Mouse (Mus musculus) cerebellum, adult 18-20 months (tissue): ENCODE data around the gene Pomgnt1.

Experiments
- DNase-seq, 2 experiments: peaks; one replicate each; pipeline ENCODE4 v3.0.0; 2021

The Pomgnt1 gene

GRCm38 (mm10) chr4:116174466-116175116, 51.0 kb downstream of the Pomgnt1 start:
- DNase-seq, result peak; percentile 80 to 84

- DNase-seq, result peak in 1 of 2 experiments; percentile 56
Observed at GRCm38 (mm10) chr4:116175136-116175535, 51.5 kb downstream of the Pomgnt1 start.

GRCm38 (mm10) chr4:116175711-116176542, 52.3 kb downstream of the Pomgnt1 start:
- DNase-seq, result peak; percentile 77 to 84

GRCm38 (mm10) chr4:116176543-116176988, 52.9 kb downstream of the Pomgnt1 start:
- DNase-seq, result peak; percentile 95 to 98

GRCm38 (mm10) chr4:116177140-116177539, 53.5 kb downstream of the Pomgnt1 start:
- DNase-seq, result peak; percentile 56 to 73

GRCm38 (mm10) chr4:116182079-116182478, 58.4 kb downstream of the Pomgnt1 start:
- no peak for DNase-seq

GRCm38 (mm10) chr4:116182745-116183144, 59.1 kb downstream of the Pomgnt1 start:
- DNase-seq, result peak; percentile 77 to 78

GRCm38 (mm10) chr4:116185083-116185482, 61.4 kb downstream of the Pomgnt1 start:
- DNase-seq, result peak in 1 of 2 experiments; percentile 43

GRCm38 (mm10) chr4:116192286-116192835, 68.7 kb downstream of the Pomgnt1 start:
- DNase-seq, result no peak

- no peak for DNase-seq
Observed at GRCm38 (mm10) chr4:116193583-116194383, 70.1 kb downstream of the Pomgnt1 start.

GRCm38 (mm10) chr4:116198422-116198821, 74.8 kb downstream of the Pomgnt1 start:
- DNase-seq, result peak; percentile 53 to 57

GRCm38 (mm10) chr4:116204422-116204821, 80.8 kb downstream of the Pomgnt1 start:
- DNase-seq, result no peak

- no peak for DNase-seq
Observed at GRCm38 (mm10) chr4:116206531-116206930, 82.9 kb downstream of the Pomgnt1 start.

GRCm38 (mm10) chr4:116208891-116209290, 85.3 kb downstream of the Pomgnt1 start:
- no peak for DNase-seq
